Mouse (Mus musculus) kidney, embryonic 16.5 days (tissue): Measurements from ENCODE around the gene St6galnac3. TPM values are rescaled to one million over a fixed set of nuclear protein-coding genes. Genes with fewer than 3 reads are reported as not detected.

Experiments
- ATAC-seq: fragments of 200-750 bp; cut with Nextera tagmentation; 2 replicates; pipeline ENCODE4 v1.8.0; 2017; ENCODE audit warnings: moderate TSS enrichment; ENCODE audit not compliant: low FRiP score, low TSS enrichment
- H3K27ac ChIP-seq: fragments of 300-500 bp; sonication (generic); 2 replicates; pipeline ENCODE4 v1.5.1; 2014; ENCODE audit warnings: low read length
- H3K27me3 ChIP-seq: fragments of 300-500 bp; sonication (generic); 2 replicates; pipeline ENCODE4 v1.6.1; 2014; ENCODE audit warnings: low read length, control low read depth, mixed read lengths; ENCODE audit not compliant: insufficient read depth
- H3K36me3 ChIP-seq: fragments of 300-500 bp; sonication (generic); 2 replicates; pipeline ENCODE4 v1.6.1; 2014; ENCODE audit warnings: low read length, control low read depth, mixed read lengths; ENCODE audit not compliant: insufficient read depth
- H3K4me1 ChIP-seq: fragments of 300-500 bp; sonication (generic); 2 replicates; pipeline ENCODE4 v1.6.1; 2014; ENCODE audit warnings: low read length, control low read depth, mixed read lengths; ENCODE audit not compliant: insufficient read depth
- H3K4me2 ChIP-seq: fragments of 300-500 bp; sonication (generic); replicated peaks from 2 replicates; pipeline ENCODE4 v1.6.1; 2014; ENCODE audit warnings: low read depth, low read length
- H3K4me3 ChIP-seq: fragments of 300-500 bp; sonication (generic); 2 replicates; pipeline ENCODE4 v1.5.1; 2014; ENCODE audit warnings: mild to moderate bottlenecking, low read length
- H3K9ac ChIP-seq: fragments of 300-500 bp; sonication (generic); replicated peaks from 2 replicates; pipeline ENCODE4 v1.6.1; 2014; ENCODE audit warnings: low read length
- H3K9me3 ChIP-seq: fragments of 300-500 bp; sonication (generic); 2 replicates; pipeline ENCODE4 v1.6.1; 2016; ENCODE audit warnings: low read length, control low read depth
- WGBS: fragments of 180-500 bp; shearing (Covaris S2); extraction: QIAGEN DNeasy Blood & Tissue Kit; methylation state at CpG from one replicate; pipeline ENCODE4 v1.1.7; 2014; 5-methylcytosine and 5-hydroxymethylcytosine counted together
- polyA plus RNA-seq: library from polyadenylated mRNA; unstranded; fragments of >200 nt; fragmentation: Nextera tagmentation; extraction: Ambion mirVana; gene quantifications from 2 replicates; pipeline ENCODE4 v1.2.1, GENCODE M21; 2015

The St6galnac3 gene
- polyA plus RNA-seq, 1 experiment from 2014 or later, result 75.8 TPM

DNA sequence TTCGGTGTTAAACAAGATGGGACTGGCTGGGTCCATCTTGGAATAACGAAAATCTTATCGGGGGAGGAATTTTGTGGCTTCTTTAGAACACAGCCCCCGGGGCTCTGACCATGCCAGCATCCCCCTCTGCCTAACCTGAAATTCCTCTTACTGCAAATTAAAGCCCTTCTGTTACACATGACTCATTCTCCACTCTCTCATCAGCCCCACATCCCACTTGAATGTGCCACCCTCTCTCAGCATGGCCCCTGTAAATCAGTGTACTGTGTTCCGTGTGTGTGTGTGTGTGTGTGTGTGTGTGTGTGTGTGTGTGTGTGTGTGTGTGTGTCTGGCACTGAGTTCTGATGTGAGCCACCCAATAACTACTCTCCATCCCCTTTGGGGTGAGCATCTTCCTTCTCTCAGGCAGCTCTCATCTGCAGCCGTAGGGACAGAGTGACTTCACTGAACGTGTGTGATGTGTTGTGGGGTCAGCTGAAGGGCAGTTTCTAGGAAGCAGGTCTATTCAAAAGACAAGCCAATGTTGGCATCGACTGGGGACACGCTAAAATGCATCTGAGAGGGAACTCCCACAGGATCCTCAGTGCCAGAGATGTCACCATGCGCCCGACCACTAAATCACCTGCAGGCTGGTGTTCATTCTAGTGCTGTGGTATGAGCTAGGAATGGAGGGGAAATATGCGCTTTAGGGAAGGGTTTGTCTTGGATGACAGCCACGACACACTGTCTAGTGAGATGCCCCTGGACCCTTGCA lies 11.0 kb upstream of the St6galnac3 start:
- Histone ChIP-seq H3K36me3 (no peaks in the 10 kb centered on the region), H3K4me3 (no peak overlapping the region), H3K27ac (no peak overlapping the region), H3K9me3 (no peaks in the 10 kb centered on the region), H3K9ac (no peak overlapping the region), H3K27me3 (no peaks in the 10 kb centered on the region), H3K4me1 (peaks cover 17% of the 10 kb centered on the region), H3K4me2 (no peak overlapping the region)
- no peak for ATAC-seq
- WGBS, result 64% methylated on average over 13 of the region's 13 CpGs

DNA sequence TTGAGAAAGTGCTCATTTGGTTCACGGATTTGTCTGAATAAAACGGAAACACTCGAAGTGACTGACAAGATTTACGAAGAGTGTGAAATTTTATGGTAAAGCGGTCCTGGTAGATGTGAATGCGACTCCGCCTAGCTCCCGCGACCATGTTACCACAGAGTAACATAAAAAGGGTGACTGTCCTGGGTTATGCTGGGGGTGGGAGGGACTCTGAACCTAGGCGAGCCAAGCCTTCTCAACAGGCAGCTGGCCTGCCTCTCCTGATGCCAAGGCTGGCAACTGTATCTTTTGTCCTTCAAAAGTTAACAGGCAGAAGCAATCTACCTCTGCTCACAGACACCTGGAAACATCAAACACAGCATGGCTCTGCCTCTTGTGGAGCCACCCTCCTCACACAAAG lies 9.8 kb upstream of the St6galnac3 start:
- no peaks in the 10 kb centered on the region for H3K9me3 ChIP-seq
- H3K4me2 ChIP-seq, result no peak overlapping the region
- no peak overlapping the region for H3K4me3 ChIP-seq
- ATAC-seq, result no peak
- 36% methylated on average over 10 of the region's 10 CpGs for WGBS
- H3K36me3 ChIP-seq, result no peaks in the 10 kb centered on the region
- no peak overlapping the region for H3K27ac ChIP-seq
- H3K9ac ChIP-seq, result no peak overlapping the region
- no peaks in the 10 kb centered on the region for H3K27me3 ChIP-seq
- H3K4me1 ChIP-seq, result peaks cover 17% of the 10 kb centered on the region

DNA sequence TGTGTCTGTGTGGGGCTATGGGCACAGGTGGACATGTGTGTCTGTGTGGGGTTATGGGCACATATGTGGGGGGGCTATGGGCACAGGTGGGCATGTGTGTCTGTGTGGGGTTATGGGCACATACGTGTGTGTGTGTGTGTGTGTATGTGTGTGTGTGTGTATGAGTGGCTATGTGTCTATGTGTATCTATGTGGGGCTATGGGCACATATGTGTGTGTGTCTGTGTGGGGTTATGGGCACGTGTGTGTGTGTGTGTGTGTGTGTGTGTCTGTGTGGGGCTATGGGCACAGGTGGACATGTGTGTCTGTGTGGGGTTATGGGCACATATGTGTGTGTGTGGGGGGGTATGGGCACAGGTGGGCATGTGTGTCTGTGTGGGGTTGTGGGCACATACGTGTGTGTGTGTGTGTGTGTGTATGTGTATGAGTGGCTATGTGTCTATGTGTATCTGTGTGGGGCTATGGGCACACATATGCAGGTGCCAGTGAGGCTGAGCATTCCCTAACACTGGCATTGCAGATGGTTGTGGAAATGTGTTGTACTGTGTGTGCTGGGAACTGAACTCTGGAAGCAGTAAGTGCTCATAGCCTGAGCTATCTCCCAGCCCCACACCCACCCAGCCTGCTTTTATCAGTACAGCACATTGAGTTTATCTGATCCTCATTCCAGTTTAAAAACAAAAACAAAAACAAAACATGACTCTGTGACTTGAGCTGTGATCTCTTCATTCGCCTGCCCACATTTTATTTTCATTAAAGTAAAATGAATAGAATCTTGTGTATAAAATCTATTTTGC lies 8.6 kb upstream of the St6galnac3 start:
- H3K4me2 ChIP-seq, result no peak overlapping the region
- no peaks in the 10 kb centered on the region for H3K9me3 ChIP-seq
- WGBS, result 87% methylated on average over 4 of the region's 4 CpGs
- peak; percentile 16; the same call in 1 of the 2 replicates for ATAC-seq
- H3K36me3 ChIP-seq, result no peaks in the 10 kb centered on the region
- H3K27ac ChIP-seq, result no peak overlapping the region
- H3K9ac ChIP-seq, result no peak overlapping the region
- no peak overlapping the region for H3K4me3 ChIP-seq
- peaks cover 17% of the 10 kb centered on the region for H3K4me1 ChIP-seq
- no peaks in the 10 kb centered on the region for H3K27me3 ChIP-seq

GRCm38 (mm10) chr3:153732749-153733148 lies 7.8 kb upstream of the St6galnac3 start:
- H3K36me3 ChIP-seq, result no peaks in the 10 kb centered on the region
- ATAC-seq, result 0 out of 2 replicates have a peak, but pooled peaks have one; percentile 39
- no peaks in the 10 kb centered on the region for H3K9me3 ChIP-seq
- peaks cover 13% of the 10 kb centered on the region for H3K4me1 ChIP-seq
- no peak overlapping the region for H3K4me2 ChIP-seq
- H3K27ac ChIP-seq, result no peak overlapping the region; the same call in 1 of the 2 replicates
- H3K4me3 ChIP-seq, result no peak overlapping the region
- WGBS, result 51% methylated on average over 6 of the region's 6 CpGs
- H3K9ac ChIP-seq, result no peak overlapping the region
- no peaks in the 10 kb centered on the region for H3K27me3 ChIP-seq

- peak; percentile 55; the same call in 1 of the 2 replicates for ATAC-seq
- H3K4me2 ChIP-seq, result no peak overlapping the region
- no peaks in the 10 kb centered on the region for H3K9me3 ChIP-seq
- H3K36me3 ChIP-seq, result no peaks in the 10 kb centered on the region
- 38% methylated on average over 6 of the region's 6 CpGs for WGBS
- no peaks in the 10 kb centered on the region for H3K27me3 ChIP-seq
- no peak overlapping the region for H3K9ac ChIP-seq
- H3K4me1 ChIP-seq, result peaks cover 13% of the 10 kb centered on the region
- peak overlapping the region; percentile 47 for H3K27ac ChIP-seq
- no peak overlapping the region for H3K4me3 ChIP-seq
Measured at GRCm38 (mm10) chr3:153732035-153732434, 7.1 kb upstream of the St6galnac3 start.

DNA sequence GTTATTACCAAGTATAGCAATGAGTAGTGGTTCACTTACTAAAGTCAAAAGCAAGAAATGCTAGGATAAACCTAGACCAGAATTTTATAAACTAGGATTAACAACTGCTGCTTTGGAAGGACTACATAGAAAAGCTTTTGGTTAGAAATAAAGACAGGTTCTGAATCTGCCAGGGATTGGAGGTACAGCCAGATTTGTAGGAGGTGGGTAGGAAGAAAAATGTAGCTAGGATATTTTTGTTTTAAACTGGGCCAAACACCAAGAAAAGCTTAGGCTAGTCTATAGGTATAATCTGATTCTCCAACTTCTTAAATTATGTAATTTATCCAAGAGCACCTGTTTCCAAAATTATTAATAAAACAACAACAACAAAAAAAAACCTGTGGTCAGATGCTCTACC lies 3.6 kb upstream of the St6galnac3 start:
- peaks cover 24% of the 10 kb centered on the region for H3K4me1 ChIP-seq
- H3K27ac ChIP-seq, result no peak overlapping the region
- H3K27me3 ChIP-seq, result no peaks in the 10 kb centered on the region
- H3K4me3 ChIP-seq, result no peak overlapping the region
- H3K9me3 ChIP-seq, result no peaks in the 10 kb centered on the region
- ATAC-seq, result no peak
- H3K9ac ChIP-seq, result no peak overlapping the region
- no peak overlapping the region for H3K4me2 ChIP-seq
- no peaks in the 10 kb centered on the region for H3K36me3 ChIP-seq

DNA sequence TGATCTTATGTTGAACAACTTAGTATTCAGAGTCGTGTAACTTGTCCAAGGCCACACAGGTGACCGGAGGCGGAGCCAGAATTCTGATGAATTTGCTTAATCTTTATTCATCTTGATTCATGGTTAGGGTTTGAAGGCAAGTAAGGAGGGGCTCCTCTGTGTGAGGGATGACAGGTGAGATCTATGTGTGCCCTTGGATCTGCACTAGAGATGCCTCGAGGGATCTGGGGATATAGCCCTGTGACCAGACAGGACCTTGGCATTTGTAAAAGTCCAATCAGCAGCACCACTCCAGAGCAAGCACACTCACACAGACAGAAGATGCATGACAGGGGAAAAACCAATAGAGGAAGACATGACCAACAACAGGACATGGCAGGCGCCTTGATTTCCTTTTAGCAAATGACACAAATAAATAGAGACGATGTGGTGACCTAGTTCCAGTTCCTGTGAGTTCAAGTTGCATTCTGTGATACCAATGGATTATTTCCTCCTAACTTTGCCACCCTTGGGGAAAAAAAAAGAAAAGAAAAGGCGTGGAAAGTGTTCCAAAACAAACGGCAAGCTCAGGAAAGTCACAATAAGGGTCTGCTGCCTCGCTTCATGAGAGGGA lies 1.4 kb downstream of the St6galnac3 start:
- Histone ChIP-seq H3K27me3 (no peaks in the 10 kb centered on the region), H3K4me3 (peak overlapping the region; percentile 85), H3K4me1 (peaks cover 50% of the 10 kb centered on the region), H3K27ac (0 out of 2 replicates have a peak overlapping the region, but pooled peaks have one; percentile 88), H3K4me2 (peak overlapping the region; percentile 91), H3K9ac (peak overlapping the region; percentile 84), H3K9me3 (no peaks in the 10 kb centered on the region), H3K36me3 (no peaks in the 10 kb centered on the region)
- ATAC-seq, result no peak
- 61% methylated on average over 9 of the region's 9 CpGs for WGBS

DNA sequence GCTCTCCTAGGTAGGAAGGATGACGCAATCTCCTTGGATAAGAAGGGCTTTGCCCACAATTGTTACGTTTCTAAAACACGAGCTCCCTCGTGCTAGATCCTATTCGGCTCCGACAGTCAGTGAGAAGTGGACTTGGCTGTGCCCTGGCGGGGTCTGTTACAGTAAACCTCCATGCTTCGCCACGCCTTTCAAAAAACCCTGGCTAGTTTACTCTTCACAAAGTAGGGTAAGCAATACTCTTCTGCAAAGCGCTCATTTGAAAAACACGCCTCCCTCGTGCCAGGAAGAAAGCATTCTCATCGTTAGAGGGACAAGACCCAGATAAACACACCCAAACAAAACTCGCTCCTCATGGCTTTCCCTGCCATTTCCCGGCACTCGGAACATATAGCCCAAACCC lies 3.4 kb downstream of the St6galnac3 start:
- H3K4me3 ChIP-seq, result no peak overlapping the region
- no peak overlapping the region for H3K27ac ChIP-seq
- peaks cover 63% of the 10 kb centered on the region for H3K4me1 ChIP-seq
- no peak overlapping the region for H3K4me2 ChIP-seq
- no peak for ATAC-seq
- no peak overlapping the region for H3K9ac ChIP-seq
- H3K36me3 ChIP-seq, result no peaks in the 10 kb centered on the region; the same call in 1 of the 2 replicates
- peaks cover 4% of the 10 kb centered on the region; the same call in 1 of the 2 replicates for H3K9me3 ChIP-seq
- WGBS, result 83% methylated on average over 16 of the region's 16 CpGs
- no peaks in the 10 kb centered on the region for H3K27me3 ChIP-seq

DNA sequence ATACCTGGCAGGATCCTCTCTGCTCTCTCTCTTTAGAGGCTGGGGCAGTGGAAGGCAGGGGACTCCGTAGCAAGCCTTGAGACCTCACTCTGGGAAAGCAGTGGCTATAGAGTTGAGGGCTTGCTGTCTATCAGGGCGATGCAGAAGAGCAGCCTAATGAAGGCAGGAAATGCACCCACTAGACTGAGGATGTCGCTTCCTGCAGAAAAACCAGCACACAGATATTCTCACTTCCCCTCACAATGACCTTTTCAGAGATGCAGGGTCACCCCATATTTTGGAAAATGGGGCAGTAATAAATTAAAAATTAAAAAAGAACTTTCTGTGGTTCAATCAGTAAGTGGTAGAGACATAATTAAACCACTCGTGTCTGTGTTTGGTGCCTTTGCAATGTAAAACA lies 4.1 kb downstream of the St6galnac3 start:
- no peak for ATAC-seq
- no peak overlapping the region for H3K9ac ChIP-seq
- 75% methylated on average over 4 of the region's 4 CpGs for WGBS
- no peaks in the 10 kb centered on the region for H3K27me3 ChIP-seq
- peaks cover 68% of the 10 kb centered on the region for H3K4me1 ChIP-seq
- H3K36me3 ChIP-seq, result no peaks in the 10 kb centered on the region; the same call in 1 of the 2 replicates
- no peak overlapping the region for H3K4me2 ChIP-seq
- H3K27ac ChIP-seq, result no peak overlapping the region
- H3K9me3 ChIP-seq, result peaks cover 4% of the 10 kb centered on the region; the same call in 1 of the 2 replicates
- H3K4me3 ChIP-seq, result no peak overlapping the region
